Mouse (Mus musculus) liver, postnatal 0 days (tissue): ENCODE data around the gene Ulk2.

Source experiments
- CTCF ChIP-seq: sonication (generic); IDR thresholded peaks from 2 replicates; pipeline ENCODE4 v1.5.1; 2016; ENCODE audit warnings: antibody characterized with exemption, low read depth
- EP300 ChIP-seq: IDR thresholded peaks from 2 replicates; pipeline ENCODE4 v1.6.1; 2016; ENCODE audit warnings: antibody characterized with exemption, low read depth, mild to moderate bottlenecking

DNA sequence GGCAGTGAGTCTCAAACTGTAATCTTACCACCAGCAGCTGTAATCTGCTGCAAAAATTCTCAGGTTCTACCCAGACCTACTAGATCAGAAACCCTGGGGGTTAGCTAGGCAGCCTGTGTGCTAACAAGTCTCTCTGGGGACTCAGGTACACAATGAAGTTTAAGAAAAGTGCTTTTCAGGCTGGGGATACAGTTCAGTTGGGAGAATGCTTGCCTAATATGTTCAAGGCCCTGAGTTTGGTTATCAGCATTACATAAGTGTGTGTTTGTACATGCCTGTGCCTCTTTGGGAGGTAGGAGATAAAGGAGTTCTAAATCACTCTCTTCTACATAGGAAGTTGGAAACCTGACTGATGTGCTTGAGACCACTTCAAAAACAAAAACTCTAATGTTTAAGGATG lies 12.0 kb upstream of the Ulk2 start:
- TF ChIP-seq CTCF (no peak), EP300 (no peak)
